Mouse (Mus musculus): Measurements from ENCODE around the gene Cxcl17. TPM values are rescaled to one million over a fixed set of nuclear protein-coding genes. Genes with fewer than 3 reads are reported as not detected.

The Cxcl17 gene
- polyA plus RNA-seq, 2 experiments = not detected

- no peak for DNase-seq (ENCODE audit: low spot score)
- Histone ChIP-seq H3K4me3 (replicated peaks; ENCODE audit: low read length) (no peak overlapping the region), H3K9me3 (ENCODE audit: control insufficient read depth, low read length) (no peaks in the 10 kb centered on the region), H3K9ac (ENCODE audit: low read depth, low read length, severe bottlenecking) (no peak overlapping the region), H3K4me2 (replicated peaks; ENCODE audit: low read depth, low read length, severe bottlenecking) (no peak overlapping the region), H3K4me1 (ENCODE audit: control insufficient read depth, insufficient read depth, low read length) (no peaks in the 10 kb centered on the region), H3K27ac (replicated peaks; ENCODE audit: low read depth, low read length) (no peak overlapping the region), H3K36me3 (ENCODE audit: control insufficient read depth, insufficient read depth, low read length) (no peaks in the 10 kb centered on the region), H3K27me3 (ENCODE audit: control insufficient read depth, insufficient read depth, low read length) (no peaks in the 10 kb centered on the region; the same call in 1 of the 2 replicates)
- ATAC-seq (ENCODE audit: low FRiP score, low read depth) = no peak
- no peak for TF ChIP-seq POLR2A (IDR thresholded peaks at IDR 0.05; ENCODE audit: borderline replicate concordance, extremely low read depth, insufficient read depth, insufficient read length)
- WGBS = 85% methylated on average over 16 of the region's 16 CpGs
Measured at GRCm38 (mm10) chr7:25422286-25422841, 9.7 kb upstream of the Cxcl17 start.

GRCm38 (mm10) chr7:25419943-25420342, 7.3 kb upstream of the Cxcl17 start:
- Histone ChIP-seq H3K9me3 (ENCODE audit: control insufficient read depth, low read length) (no peaks in the 10 kb centered on the region), H3K4me3 (replicated peaks; ENCODE audit: low read length) (no peak overlapping the region), H3K4me1 (ENCODE audit: control insufficient read depth, insufficient read depth, low read length) (no peaks in the 10 kb centered on the region), H3K4me2 (replicated peaks; ENCODE audit: low read depth, low read length, severe bottlenecking) (no peak overlapping the region), H3K27ac (replicated peaks; ENCODE audit: low read depth, low read length) (no peak overlapping the region), H3K9ac (ENCODE audit: low read depth, low read length, severe bottlenecking) (no peak overlapping the region), H3K36me3 (ENCODE audit: control insufficient read depth, insufficient read depth, low read length) (no peaks in the 10 kb centered on the region), H3K27me3 (ENCODE audit: control insufficient read depth, insufficient read depth, low read length) (no peaks in the 10 kb centered on the region; the same call in 1 of the 2 replicates)
- ATAC-seq (ENCODE audit: low FRiP score, low read depth) (no peak), DNase-seq (ENCODE audit: low spot score) (no peak)
- WGBS = 91% methylated on average over 4 of the region's 4 CpGs
- TF ChIP-seq POLR2A (IDR thresholded peaks at IDR 0.05; ENCODE audit: borderline replicate concordance, extremely low read depth, insufficient read depth, insufficient read length) = no peak

- DNase-seq (ENCODE audit: low spot score) (no peak), ATAC-seq (ENCODE audit: low FRiP score, low read depth) (no peak)
- Histone ChIP-seq H3K4me3 (replicated peaks; ENCODE audit: low read length) (no peak overlapping the region), H3K27me3 (ENCODE audit: control insufficient read depth, insufficient read depth, low read length) (no peaks in the 10 kb centered on the region; the same call in 1 of the 2 replicates), H3K4me1 (ENCODE audit: control insufficient read depth, insufficient read depth, low read length) (no peaks in the 10 kb centered on the region), H3K9me3 (ENCODE audit: control insufficient read depth, low read length) (no peaks in the 10 kb centered on the region), H3K4me2 (replicated peaks; ENCODE audit: low read depth, low read length, severe bottlenecking) (no peak overlapping the region), H3K9ac (ENCODE audit: low read depth, low read length, severe bottlenecking) (no peak overlapping the region), H3K36me3 (ENCODE audit: control insufficient read depth, insufficient read depth, low read length) (no peaks in the 10 kb centered on the region), H3K27ac (replicated peaks; ENCODE audit: low read depth, low read length) (no peak overlapping the region)
- WGBS = 74% methylated on average over 8 of the region's 8 CpGs
- no peak for TF ChIP-seq POLR2A (IDR thresholded peaks at IDR 0.05; ENCODE audit: borderline replicate concordance, extremely low read depth, insufficient read depth, insufficient read length)
Measured at GRCm38 (mm10) chr7:25419536-25419935, 6.8 kb upstream of the Cxcl17 start.

GRCm38 (mm10) chr7:25417597-25417996, 4.9 kb upstream of the Cxcl17 start:
- H3K9ac ChIP-seq (ENCODE audit: low read depth, low read length, severe bottlenecking) = no peak overlapping the region
- ATAC-seq (ENCODE audit: low FRiP score, low read depth) (no peak), DNase-seq (ENCODE audit: low spot score) (no peak)
- H3K27ac ChIP-seq (replicated peaks; ENCODE audit: low read depth, low read length) = no peak overlapping the region
- H3K9me3 ChIP-seq (ENCODE audit: control insufficient read depth, low read length) = no peaks in the 10 kb centered on the region
- H3K36me3 ChIP-seq (ENCODE audit: control insufficient read depth, insufficient read depth, low read length) = no peaks in the 10 kb centered on the region
- H3K27me3 ChIP-seq (ENCODE audit: control insufficient read depth, insufficient read depth, low read length) = no peaks in the 10 kb centered on the region
- 83% methylated on average over 1 of the region's 1 CpGs for WGBS
- no peak overlapping the region for H3K4me3 ChIP-seq (replicated peaks; ENCODE audit: low read length)
- no peak overlapping the region for H3K4me2 ChIP-seq (replicated peaks; ENCODE audit: low read depth, low read length, severe bottlenecking)
- no peak for TF ChIP-seq POLR2A (IDR thresholded peaks at IDR 0.05; ENCODE audit: borderline replicate concordance, extremely low read depth, insufficient read depth, insufficient read length)
- H3K4me1 ChIP-seq (ENCODE audit: control insufficient read depth, insufficient read depth, low read length) = no peaks in the 10 kb centered on the region

GRCm38 (mm10) chr7:25411861-25412260, 825 bp downstream of the Cxcl17 start:
- Histone ChIP-seq H3K4me3 (replicated peaks; ENCODE audit: low read length) (no peak overlapping the region), H3K4me2 (replicated peaks; ENCODE audit: low read depth, low read length, severe bottlenecking) (no peak overlapping the region), H3K27ac (replicated peaks; ENCODE audit: low read depth, low read length) (no peak overlapping the region), H3K27me3 (ENCODE audit: control insufficient read depth, insufficient read depth, low read length) (no peaks in the 10 kb centered on the region), H3K36me3 (ENCODE audit: control insufficient read depth, insufficient read depth, low read length) (no peaks in the 10 kb centered on the region), H3K9me3 (ENCODE audit: control insufficient read depth, low read length) (no peaks in the 10 kb centered on the region), H3K9ac (ENCODE audit: low read depth, low read length, severe bottlenecking) (no peak overlapping the region), H3K4me1 (ENCODE audit: control insufficient read depth, insufficient read depth, low read length) (no peaks in the 10 kb centered on the region)
- no peak for TF ChIP-seq POLR2A (IDR thresholded peaks at IDR 0.05; ENCODE audit: borderline replicate concordance, extremely low read depth, insufficient read depth, insufficient read length)
- no peak for DNase-seq (ENCODE audit: low spot score)
- ATAC-seq (ENCODE audit: low FRiP score, low read depth) = no peak
- WGBS = 86% methylated on average over 3 of the region's 3 CpGs

Data from limb, embryonic 14.5 days (tissue).